12 mouse cellular contexts compared by ENCODE assay signal in the genomic region with DNA sequence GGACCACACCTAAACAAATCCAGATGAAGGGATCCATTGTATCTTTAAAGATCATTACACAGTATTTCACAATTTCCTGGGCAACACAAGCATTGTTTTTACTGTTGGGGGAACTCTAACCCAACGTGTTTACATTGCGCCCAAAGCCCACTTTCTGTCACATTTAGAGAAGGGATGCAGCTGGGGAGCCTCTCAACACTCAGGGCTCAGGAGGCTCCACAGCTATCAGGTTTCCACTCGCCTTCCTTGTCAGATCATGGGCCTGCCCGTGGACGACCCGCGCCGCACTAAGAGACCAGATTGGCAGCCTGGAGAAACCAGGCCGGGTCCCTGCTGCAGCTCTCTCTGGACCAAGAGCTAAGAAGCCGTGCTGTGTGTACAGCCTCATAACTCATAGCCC. TPM values are rescaled to one million over a fixed set of nuclear protein-coding genes. Genes with fewer than 3 reads are reported as not detected.
DNase-seq lines count a peak whose midpoint lies in the region.
"Had no signal": no experiment of that assay in that cellular context is flagged by ENCODE, and none has a peak within 500 bp of the region (broad histone marks: within the 10 kb centered on the region; RNA-seq: fewer than 3 reads in every experiment).

No protein-coding gene starts in this region.

- no peaks in the 10 kb centered on the region for H3K9me3 ChIP-seq in limb, embryonic 10.5 days (replicated peaks)
- H3K9me3 ChIP-seq: forebrain, embryonic 10.5 days; megakaryocyte, embryonic 14.5 days had no signal

- peak overlapping the region; percentile 50; the same call in 1 of the 2 replicates for H3K27ac ChIP-seq in limb, embryonic 10.5 days
- H3K27ac ChIP-seq: forebrain, embryonic 10.5 days had no signal

- H3K27me3 ChIP-seq in limb, embryonic 10.5 days (ENCODE audit: low read depth, poor library complexity, severe bottlenecking): no peaks in the 10 kb centered on the region
- H3K27me3 ChIP-seq: megakaryocyte, embryonic 14.5 days had no signal

- intact Hi-C loops in heart, postnatal 25 days (cut with DNase I): no loop called here

- WGBS in limb, embryonic 10.5 days: 75% methylated on average over 10 of the region's 10 CpGs

- DNase-seq in heart, adult 11 months: peak; percentile 94
- no peak for DNase-seq in heart, postnatal 25 days (ENCODE audit: low spot score)
- DNase-seq in kidney, postnatal 4 days: peak; percentile 52 to 56
- no peak for DNase-seq in kidney, postnatal 36 days
- peak; percentile 44 for DNase-seq in ZHBTc4 (ENCODE audit: low read depth, low spot score)
- no peak for DNase-seq in limb, embryonic 10.5 days (ENCODE audit: low spot score)
- no peak for DNase-seq in left cerebral cortex, adult 8-10 months (ENCODE audit: low spot score in 2 of 2)
- no peak for DNase-seq in cerebellum, adult 9-10 months
- DNase-seq: cerebellum, postnatal 25 days; kidney, adult 11 months had no signal

- peaks cover 26% of the 10 kb centered on the region for H3K36me3 ChIP-seq in limb, embryonic 10.5 days

- peaks cover 17% of the 10 kb centered on the region for H3K4me1 ChIP-seq in limb, embryonic 10.5 days

- H3K4me3 ChIP-seq in limb, embryonic 10.5 days: no peak overlapping the region
- H3K4me3 ChIP-seq: forebrain, embryonic 10.5 days; megakaryocyte, embryonic 14.5 days had no signal

RNA-seq across cellular contexts. Expression of a gene that starts 3.1 kb away (rescaled TPM):
- 1 to 10 TPM; 6.9 to 7.5 TPM for total RNA-seq in heart, postnatal 25 days (2021)
- 7.0 and 8.2 TPM in 2 replicates for polyA plus RNA-seq in limb, embryonic 10.5 days (2016; fragmentation: Nextera tagmentation; extraction: Ambion mirVana)
- 10 to 100 TPM; 16.1 to 20.8 (median 17.1) TPM for total RNA-seq in left cerebral cortex, adult 8-10 months (2022)

RNA-seq across cellular contexts. Expression of a gene that starts 14.7 kb away (rescaled TPM):
- 10 to 100 TPM; 14.5 to 19.5 TPM for total RNA-seq in heart, postnatal 25 days (2021)
- 47.2 and 54.2 TPM in 2 replicates for polyA plus RNA-seq in limb, embryonic 10.5 days (2016; fragmentation: Nextera tagmentation; extraction: Ambion mirVana)
- 10 to 100 TPM; 28.9 to 36.7 (median 30.1) TPM for total RNA-seq in left cerebral cortex, adult 8-10 months (2022)

RNA-seq across cellular contexts. Expression of a gene that starts 14.9 kb away (rescaled TPM):
- 1 to 10 TPM; 1.9 to 2.0 TPM for total RNA-seq in heart, postnatal 25 days (2021)
- 0.68 and 0.91 TPM in 2 replicates for polyA plus RNA-seq in limb, embryonic 10.5 days (2016; fragmentation: Nextera tagmentation; extraction: Ambion mirVana)
- 1 to 10 TPM; 2.6 to 3.3 (median 3.0) TPM for total RNA-seq in left cerebral cortex, adult 8-10 months (2022)

RNA-seq across cellular contexts. Expression of a gene that starts 54.2 kb away (rescaled TPM):
- 10 to 100 TPM; 48.2 to 49.3 TPM for total RNA-seq in heart, postnatal 25 days (2021)
- polyA plus RNA-seq in limb, embryonic 10.5 days (2016; fragmentation: Nextera tagmentation; extraction: Ambion mirVana): 126 and 133 TPM in 2 replicates
- total RNA-seq in left cerebral cortex, adult 8-10 months (2022): 10 to 100 TPM; 64.0 to 73.3 (median 68.1) TPM

Comparison
In these comparisons a context has a peak if more than half of its experiments do, and no peak if none do; other contexts are left out.
1. DNase-seq: peak in heart, adult 11 months (single experiment), kidney, postnatal 4 days (2 of 2) and ZHBTc4 (single experiment); none in heart, postnatal 25 days (single experiment), kidney, postnatal 36 days (0 of 2), limb, embryonic 10.5 days (single experiment), left cerebral cortex, adult 8-10 months (0 of 2) and cerebellum, adult 9-10 months (single experiment).